Mouse (Mus musculus) hindbrain, postnatal 0 days (tissue): ENCODE results near the gene Rpsa. TPM values are rescaled to one million over a fixed set of nuclear protein-coding genes. Genes with fewer than 3 reads are reported as not detected.

Experiments used
- ATAC-seq: fragments of 200-750 bp; cut with Nextera tagmentation; 2 replicates; pipeline ENCODE4 v1.8.0; 2017; ENCODE audit warnings: mild to moderate bottlenecking, moderate TSS enrichment, moderate library complexity
- DNase-seq: peaks from one replicate; pipeline ENCODE4 v3.0.0-alpha.2; 2015; ENCODE audit warnings: low spot score
- H3K27ac ChIP-seq: fragments of 300-500 bp; sonication (generic); 2 replicates; pipeline ENCODE4 v1.5.1; 2014; ENCODE audit warnings: mild to moderate bottlenecking
- H3K27me3 ChIP-seq: fragments of 300-500 bp; sonication (generic); 2 replicates; pipeline ENCODE4 v1.6.1; 2014; ENCODE audit warnings: low read length, mixed read lengths; ENCODE audit not compliant: insufficient read depth
- H3K36me3 ChIP-seq: fragments of 300-500 bp; sonication (generic); 2 replicates; pipeline ENCODE4 v1.6.1; 2014; ENCODE audit warnings: low read length, mixed read lengths; ENCODE audit not compliant: insufficient read depth
- H3K4me1 ChIP-seq: fragments of 300-500 bp; sonication (generic); 2 replicates; pipeline ENCODE4 v1.6.1; 2014; ENCODE audit warnings: antibody characterized with exemption, low read length, mixed read lengths; ENCODE audit not compliant: insufficient read depth
- H3K4me2 ChIP-seq: fragments of 300-500 bp; sonication (generic); 2 replicates; pipeline ENCODE4 v1.6.1; 2014; ENCODE audit warnings: low read depth, mild to moderate bottlenecking, low read length, moderate library complexity, mixed read lengths
- H3K4me3 ChIP-seq: fragments of 300-500 bp; sonication (generic); 2 replicates; pipeline ENCODE4 v1.5.1; 2014; ENCODE audit warnings: low read length
- H3K9ac ChIP-seq: fragments of 300-500 bp; sonication (generic); replicated peaks from 2 replicates; pipeline ENCODE4 v1.6.1; 2014; ENCODE audit warnings: mild to moderate bottlenecking, low read length, moderate library complexity, mixed read lengths
- H3K9me3 ChIP-seq: fragments of 300-500 bp; sonication (generic); 2 replicates; pipeline ENCODE4 v1.6.1; 2016; ENCODE audit warnings: low read length, mixed read lengths
- CTCF ChIP-seq: IDR thresholded peaks from 2 replicates; pipeline ENCODE4 v1.5.1; 2016; ENCODE audit warnings: antibody characterized with exemption, control low read depth, low read depth
- WGBS: fragments of 180-500 bp; shearing (Covaris S2); extraction: QIAGEN DNeasy Blood & Tissue Kit; methylation state at CpG from one replicate; pipeline ENCODE4 v1.1.7; 2014; 5-methylcytosine and 5-hydroxymethylcytosine counted together
- polyA plus RNA-seq: library from polyadenylated mRNA; unstranded; fragments of >200 nt; fragmentation: Nextera tagmentation; extraction: Ambion mirVana; gene quantifications from 2 replicates; pipeline ENCODE4 v1.2.1, GENCODE M21; 2015
- total RNA-seq: library from RNA; depleted of rRNA; stranded (reverse); fragments of >200 nt; gene quantifications from 2 replicates; pipeline ENCODE4 v1.2.3, GENCODE M21; 2014

Gene Rpsa
- total and polyA plus RNA-seq, 2 experiments from 2014 or later, result 912 to 1,545 TPM

- DNase-seq (no peak), ATAC-seq (no peak)
- no peak overlapping the region for H3K9ac ChIP-seq
- no peak overlapping the region for H3K4me2 ChIP-seq
- H3K9me3 ChIP-seq, result no peaks in the 10 kb centered on the region
- H3K27me3 ChIP-seq, result no peaks in the 10 kb centered on the region
- H3K4me3 ChIP-seq, result no peak overlapping the region
- no peak overlapping the region for H3K27ac ChIP-seq
- H3K4me1 ChIP-seq, result no peaks in the 10 kb centered on the region
- TF ChIP-seq CTCF, result no peak
- H3K36me3 ChIP-seq, result no peaks in the 10 kb centered on the region
- WGBS, result 80% methylated on average over 18 of the region's 18 CpGs
Observed at GRCm38 (mm10) chr9:120083158-120083894, 44.2 kb upstream of the Rpsa start.

- no peaks in the 10 kb centered on the region for H3K27me3 ChIP-seq
- no peak overlapping the region for H3K27ac ChIP-seq
- no peaks in the 10 kb centered on the region for H3K4me1 ChIP-seq
- WGBS, result 89% methylated on average over 9 of the region's 9 CpGs
- no peaks in the 10 kb centered on the region for H3K36me3 ChIP-seq
- H3K4me2 ChIP-seq, result no peak overlapping the region
- ATAC-seq (no peak), DNase-seq (no peak)
- no peak overlapping the region for H3K4me3 ChIP-seq
- no peak for TF ChIP-seq CTCF
- no peak overlapping the region for H3K9ac ChIP-seq
- H3K9me3 ChIP-seq, result no peaks in the 10 kb centered on the region
Observed at GRCm38 (mm10) chr9:120084406-120084805, 43.1 kb upstream of the Rpsa start.

- H3K4me1 ChIP-seq, result no peaks in the 10 kb centered on the region
- no peak overlapping the region for H3K4me3 ChIP-seq
- DNase-seq, result no peak
- H3K36me3 ChIP-seq, result no peaks in the 10 kb centered on the region
- ATAC-seq, result no peak
- no peaks in the 10 kb centered on the region for H3K27me3 ChIP-seq
- whole genome bisulfite sequencing, result 88% methylated on average over 7 of the region's 7 CpGs
- H3K9ac ChIP-seq, result no peak overlapping the region
- no peaks in the 10 kb centered on the region for H3K9me3 ChIP-seq
- no peak overlapping the region for H3K27ac ChIP-seq
- TF ChIP-seq CTCF, result no peak
- H3K4me2 ChIP-seq, result no peak overlapping the region
Observed at GRCm38 (mm10) chr9:120089125-120089524, 38.4 kb upstream of the Rpsa start.

- Histone ChIP-seq H3K4me3 (no peak overlapping the region), H3K9ac (no peak overlapping the region), H3K27me3 (no peaks in the 10 kb centered on the region), H3K36me3 (no peaks in the 10 kb centered on the region), H3K4me1 (no peaks in the 10 kb centered on the region), H3K9me3 (no peaks in the 10 kb centered on the region), H3K27ac (no peak overlapping the region), H3K4me2 (no peak overlapping the region)
- no peak for TF ChIP-seq CTCF
- 86% methylated on average over 10 of the region's 10 CpGs for WGBS
- ATAC-seq (no peak), DNase-seq (no peak)
Observed at GRCm38 (mm10) chr9:120091086-120091485, 36.4 kb upstream of the Rpsa start.

- TF ChIP-seq CTCF, result no peak
- WGBS, result 88% methylated on average over 5 of the region's 5 CpGs
- Histone ChIP-seq H3K9me3 (no peaks in the 10 kb centered on the region), H3K27ac (no peak within 1 kb of the TSS), H3K4me3 (no peak within 1 kb of the TSS), H3K9ac (no peak within 1 kb of the TSS), H3K4me1 (no peaks in the 10 kb centered on the region), H3K27me3 (no peaks in the 10 kb centered on the region), H3K4me2 (no peak within 1 kb of the TSS), H3K36me3 (no peaks in the 10 kb centered on the region)
- DNase-seq, result no peak
- no peak for ATAC-seq
Observed at GRCm38 (mm10) chr9:120091696-120092238, 35.7 kb upstream of the Rpsa start, which contains the start of gene Ccr8. Gene Ccr8 (plus strand): TSS chr9:120092114.

GRCm38 (mm10) chr9:120093701-120094100 is 33.8 kb upstream of the Rpsa start:
- 87% methylated on average over 13 of the region's 13 CpGs for WGBS
- no peaks in the 10 kb centered on the region for H3K27me3 ChIP-seq
- no peak for TF ChIP-seq CTCF

GRCm38 (mm10) chr9:120095886-120096285 is 31.6 kb upstream of the Rpsa start:
- H3K4me1 ChIP-seq, result no peaks in the 10 kb centered on the region
- no peak overlapping the region for H3K4me3 ChIP-seq
- DNase-seq (no peak), ATAC-seq (no peak)
- H3K4me2 ChIP-seq, result no peak overlapping the region
- no peaks in the 10 kb centered on the region for H3K27me3 ChIP-seq
- no peak for TF ChIP-seq CTCF
- 79% methylated on average over 7 of the region's 7 CpGs for WGBS
- H3K27ac ChIP-seq, result no peak overlapping the region
- no peaks in the 10 kb centered on the region for H3K36me3 ChIP-seq
- H3K9ac ChIP-seq, result no peak overlapping the region
- H3K9me3 ChIP-seq, result no peaks in the 10 kb centered on the region

More at GRCm38 (mm10) chr9:120093701-120094100, 33.8 kb upstream of the Rpsa start:
- DNase-seq, result no peak
- Histone ChIP-seq H3K9ac (no peak overlapping the region), H3K36me3 (no peaks in the 10 kb centered on the region), H3K4me3 (no peak overlapping the region), H3K27ac (no peak overlapping the region), H3K9me3 (no peaks in the 10 kb centered on the region), H3K4me1 (no peaks in the 10 kb centered on the region), H3K4me2 (no peak overlapping the region)
- no peak for ATAC-seq
